Mouse (Mus musculus) layer of hippocampus, postnatal 14 days (tissue): Measurements from ENCODE around the gene Rpp25l. TPM values are rescaled to one million over a fixed set of nuclear protein-coding genes. Genes with fewer than 3 reads are reported as not detected.
"Not testable (repeated sequence)": the region's sequence is repeated elsewhere in the genome, so short reads cannot be mapped to it uniquely, and the experiment has no call there.

Source experiments
- DNase-seq, 2 experiments: peaks; one replicate each; pipeline ENCODE4 v3.0.0; 2021 to 2022; ENCODE audit warnings: low spot score in 2 of 2, mixed read lengths in 1 of 2
- total RNA-seq, 2 experiments: library from RNA; stranded (reverse); gene quantifications; 2 replicates each; pipeline ENCODE4 v1.2.3; 2021

The Rpp25l gene
- total RNA-seq, 2 experiments from 2014 or later: 26.7 to 31.1 TPM

- DNase-seq: not testable (repeated sequence)
Observed at GRCm38 (mm10) chr4:41698421-41699016, 14.8 kb downstream of the Rpp25l start.

GRCm38 (mm10) chr4:41696930-41697841 is 16.1 kb downstream of the Rpp25l start, which contains the start of gene Cntfr:
Gene Cntfr (minus strand): TSS chr4:41697089.
- peak; percentile 86 to 89 for DNase-seq

- DNase-seq: not testable (repeated sequence)
Observed at GRCm38 (mm10) chr4:41696452-41696851, 16.9 kb downstream of the Rpp25l start.

DNA sequence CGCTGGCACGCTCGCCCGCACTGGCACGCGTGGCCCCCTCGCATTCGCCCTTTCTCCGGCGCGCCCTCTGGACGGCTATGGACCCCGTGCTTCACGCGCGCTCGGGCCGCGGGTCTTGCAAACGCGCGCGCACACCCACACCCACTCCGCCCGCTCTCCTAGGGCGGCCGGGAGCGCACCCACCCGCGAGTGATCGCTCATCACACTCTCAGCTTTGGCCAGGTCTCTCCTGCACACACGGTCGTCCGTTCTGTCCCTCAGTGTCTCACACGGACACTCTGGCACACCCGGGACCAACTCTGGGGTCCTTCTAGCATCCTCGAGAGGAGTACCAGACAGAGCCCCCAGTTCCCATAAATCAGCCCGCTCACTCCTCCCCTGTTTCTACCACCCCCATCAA is 17.5 kb downstream of the Rpp25l start:
- not testable (repeated sequence) for DNase-seq

- not testable (repeated sequence) for DNase-seq
Observed at GRCm38 (mm10) chr4:41693511-41693910, 19.8 kb downstream of the Rpp25l start.

GRCm38 (mm10) chr4:41690014-41690413 is 23.3 kb downstream of the Rpp25l start:
- DNase-seq: not testable (repeated sequence)

- not testable (repeated sequence) for DNase-seq
Observed at GRCm38 (mm10) chr4:41688562-41688961, 24.8 kb downstream of the Rpp25l start.

- not testable (repeated sequence) for DNase-seq
Observed at GRCm38 (mm10) chr4:41685882-41686492, 27.3 kb downstream of the Rpp25l start.

- not testable (repeated sequence) for DNase-seq
Observed at GRCm38 (mm10) chr4:41684931-41685453, 28.3 kb downstream of the Rpp25l start.

DNA sequence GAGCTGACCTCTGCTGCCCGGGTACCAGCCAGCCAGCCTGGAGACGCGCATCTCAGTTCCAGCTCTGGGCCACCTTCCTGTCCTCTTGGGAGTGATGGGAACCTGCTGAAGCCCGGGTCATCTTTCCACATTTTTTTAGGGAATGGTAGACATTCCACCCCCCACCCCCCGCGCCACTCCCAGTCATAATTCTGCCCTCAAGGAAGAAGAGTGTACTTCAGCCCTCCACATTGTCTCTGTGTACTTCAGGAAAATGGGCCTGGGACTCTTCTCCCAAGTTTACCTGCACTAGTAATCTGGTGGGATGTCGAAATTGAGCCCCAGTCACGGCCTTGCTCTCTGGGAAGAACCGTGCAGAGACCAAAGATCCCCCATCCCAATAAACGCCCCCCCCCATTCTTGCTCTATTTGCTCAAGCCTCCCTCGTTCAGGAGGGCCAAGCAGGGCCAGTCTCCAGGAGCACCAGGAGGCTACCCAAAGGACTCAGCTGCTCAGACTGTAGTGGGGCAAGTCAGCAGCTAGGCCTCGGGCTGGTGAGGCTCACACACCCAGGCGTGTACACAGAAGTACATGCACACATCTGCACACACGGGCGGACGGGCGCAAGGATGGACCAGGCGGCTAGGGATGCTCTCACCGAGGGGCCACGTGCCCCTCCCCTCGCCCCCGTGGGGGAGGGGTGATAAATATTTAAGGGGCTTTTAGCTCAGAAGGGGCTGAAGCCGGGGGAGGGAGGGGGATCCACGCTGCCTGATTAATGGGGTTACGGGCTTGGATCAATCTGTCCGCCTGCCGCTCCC is 29.0 kb downstream of the Rpp25l start:
- DNase-seq: not testable (repeated sequence)

- DNase-seq: not testable (repeated sequence)
Observed at GRCm38 (mm10) chr4:41683303-41683702, 30.0 kb downstream of the Rpp25l start.

- no peak for DNase-seq
Observed at GRCm38 (mm10) chr4:41682789-41683188, 30.5 kb downstream of the Rpp25l start.

- no peak for DNase-seq
Observed at GRCm38 (mm10) chr4:41681947-41682346, 31.4 kb downstream of the Rpp25l start.

DNA sequence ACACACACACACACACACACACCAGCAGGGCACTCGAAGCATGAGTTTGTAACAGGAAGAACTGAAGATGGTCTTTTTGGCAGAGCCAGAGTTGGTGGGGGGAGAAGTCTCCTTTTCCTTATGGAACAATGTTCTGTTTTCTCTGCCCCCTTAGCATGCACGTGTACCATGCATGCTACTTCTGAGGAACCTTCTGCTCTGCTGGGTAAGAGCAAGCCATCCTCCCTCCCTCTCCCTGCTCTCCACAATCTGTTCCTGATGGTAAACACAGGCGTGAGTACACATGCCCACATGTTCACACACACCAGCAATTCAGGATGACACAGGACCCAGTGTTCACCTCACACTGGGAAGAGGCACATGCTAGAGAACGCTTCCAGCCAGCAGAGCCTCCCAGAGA is 32.2 kb downstream of the Rpp25l start:
- no peak for DNase-seq

DNA sequence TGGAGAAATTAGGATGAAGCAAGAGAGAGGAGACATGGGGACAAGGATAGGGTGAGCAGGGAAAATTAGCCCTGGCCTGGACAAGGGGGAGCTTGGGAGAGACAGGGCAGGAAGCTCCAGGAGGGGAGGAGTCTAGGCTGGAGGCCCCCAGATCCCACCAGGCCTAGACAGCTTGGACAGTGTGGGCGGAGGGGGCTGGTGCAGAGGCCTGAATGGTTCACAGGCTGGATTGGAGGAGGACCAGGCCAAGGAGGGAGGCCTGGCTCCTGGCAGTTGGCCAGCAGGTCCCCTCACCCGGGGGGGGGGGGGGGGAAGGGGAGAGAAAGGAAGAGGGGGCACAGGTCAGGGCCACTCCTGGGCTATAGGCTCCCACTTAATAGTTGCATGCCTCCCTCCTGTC is 34.0 kb downstream of the Rpp25l start:
- no peak for DNase-seq

- no peak for DNase-seq
Observed at GRCm38 (mm10) chr4:41678863-41679262, 34.5 kb downstream of the Rpp25l start.

GRCm38 (mm10) chr4:41677006-41677629 is 36.2 kb downstream of the Rpp25l start:
- no peak for DNase-seq

DNA sequence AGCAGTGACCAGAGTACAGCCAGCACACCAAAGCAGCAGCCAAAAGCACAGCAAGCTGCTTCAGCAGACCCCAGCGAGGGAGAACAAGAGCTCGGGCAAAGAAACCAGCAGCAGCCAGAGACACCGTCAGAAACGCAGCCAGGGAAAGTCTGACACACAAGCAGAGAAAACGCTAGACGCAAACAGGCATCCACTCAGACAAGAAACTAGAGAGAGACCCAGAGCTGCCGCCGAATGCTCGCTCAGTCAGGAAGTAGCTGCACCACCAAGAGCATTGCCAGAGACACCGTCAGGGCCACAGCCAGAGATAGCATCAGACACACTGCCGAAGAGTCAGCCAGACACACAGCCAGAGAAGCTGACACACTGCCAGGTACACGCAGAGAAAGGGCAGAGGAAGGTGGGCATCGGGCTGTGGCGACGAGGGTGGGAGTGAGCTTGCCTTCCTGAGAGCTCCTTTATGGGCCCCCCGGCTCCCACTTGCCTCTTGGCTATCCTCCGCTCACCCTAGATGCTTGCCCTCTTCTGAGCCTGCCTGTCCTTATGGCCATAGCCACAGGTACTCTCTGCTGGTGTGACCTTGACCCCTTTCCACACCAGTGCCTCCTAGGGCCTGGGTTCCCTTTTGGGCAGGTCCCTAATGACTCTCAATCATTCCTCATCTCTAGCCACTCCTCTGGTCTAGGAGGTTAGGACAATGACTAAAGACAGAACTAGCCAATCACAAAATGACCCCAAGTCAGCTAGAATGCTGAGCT is 36.9 kb downstream of the Rpp25l start:
- DNase-seq: no peak

DNA sequence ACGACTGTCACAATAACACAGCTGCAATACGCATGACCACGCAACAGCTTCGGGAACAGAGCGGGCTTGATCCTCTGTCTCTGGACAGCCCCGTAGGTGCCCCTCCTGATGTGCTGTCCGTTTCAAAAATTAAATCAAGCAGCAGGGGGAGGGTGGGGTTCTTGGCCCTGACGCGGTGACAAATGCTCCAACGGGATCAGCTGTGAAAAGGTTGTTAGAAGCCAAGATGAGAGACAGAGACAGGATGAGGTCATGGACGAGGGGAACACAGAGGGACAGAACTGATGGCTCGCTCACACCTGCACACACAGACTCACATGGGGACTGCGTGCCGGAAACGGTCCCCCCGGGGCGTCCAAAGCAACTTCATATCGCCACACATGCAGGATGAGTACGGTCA is 40.1 kb downstream of the Rpp25l start:
- DNase-seq: no peak
